Mouse (Mus musculus): ENCODE results near the gene Syn2. TPM values are rescaled to one million over a fixed set of nuclear protein-coding genes. Genes with fewer than 3 reads are reported as not detected.
"Not testable (repeated sequence)": the region's sequence is repeated elsewhere in the genome, so short reads cannot be mapped to it uniquely, and the experiment has no call there.

The Syn2 gene
- polyA plus RNA-seq, 1 experiment from 2014 or later: 8.0 TPM

DNA sequence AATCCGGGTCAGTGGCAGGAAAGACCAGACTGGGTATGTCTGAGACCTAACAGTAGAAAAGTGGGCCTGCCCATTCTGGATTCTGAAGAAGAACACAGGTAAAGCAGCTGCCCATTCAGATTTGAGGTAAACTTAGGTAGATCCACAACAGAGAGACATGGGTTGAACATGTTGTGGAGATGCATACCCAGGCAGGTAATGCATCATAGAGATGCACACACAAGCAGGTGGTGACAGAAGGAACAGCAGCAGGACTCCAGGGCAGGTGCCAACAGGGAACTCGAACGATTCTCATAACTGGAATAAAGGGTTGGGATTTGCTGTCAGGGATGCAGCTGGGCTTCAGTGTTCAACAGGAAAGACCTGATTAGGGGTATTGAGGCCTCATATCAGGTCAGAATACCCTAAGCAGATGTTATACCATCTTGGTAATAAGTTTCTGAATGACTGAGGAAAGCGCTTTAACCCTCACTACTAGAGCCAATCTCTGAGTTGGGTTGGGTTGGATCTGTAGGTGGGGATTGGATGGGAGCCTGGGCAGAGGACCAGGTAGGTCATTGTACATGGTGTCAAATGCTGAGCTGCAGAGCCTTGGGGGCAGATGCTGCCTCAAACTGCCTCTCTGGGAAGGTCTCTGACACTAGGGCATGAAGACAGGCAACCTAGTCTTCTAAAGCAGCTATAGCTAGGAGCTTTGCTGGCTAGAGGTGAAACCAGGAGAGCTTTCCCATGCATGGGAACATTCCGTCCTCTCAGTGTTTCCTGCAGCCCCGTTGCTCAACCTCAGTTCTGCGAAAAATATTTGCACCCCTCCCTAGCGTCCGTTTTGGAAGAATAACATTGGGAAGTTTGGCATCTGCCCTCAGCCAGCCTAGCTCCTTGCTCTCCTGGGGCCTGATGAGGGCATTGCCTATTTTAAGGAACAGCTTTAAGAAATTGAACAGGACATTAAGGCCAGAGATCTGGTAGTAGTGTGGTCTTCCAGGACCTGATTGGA is 103.6 kb downstream of the Syn2 start:
- Histone ChIP-seq H3K4me2 (no peak overlapping the region), H3K4me3 (replicated peaks) (no peak overlapping the region), H3K27ac (no peak overlapping the region), H3K9me3 (no peaks in the 10 kb centered on the region), H3K4me1 (no peaks in the 10 kb centered on the region), H3K36me3 (replicated peaks) (no peaks in the 10 kb centered on the region), H3K9ac (no peak overlapping the region), H3K27me3 (no peaks in the 10 kb centered on the region)
- 88% methylated on average over 9 of the region's 9 CpGs for WGBS
- ATAC-seq (ENCODE audit: low FRiP score): no peak

DNA sequence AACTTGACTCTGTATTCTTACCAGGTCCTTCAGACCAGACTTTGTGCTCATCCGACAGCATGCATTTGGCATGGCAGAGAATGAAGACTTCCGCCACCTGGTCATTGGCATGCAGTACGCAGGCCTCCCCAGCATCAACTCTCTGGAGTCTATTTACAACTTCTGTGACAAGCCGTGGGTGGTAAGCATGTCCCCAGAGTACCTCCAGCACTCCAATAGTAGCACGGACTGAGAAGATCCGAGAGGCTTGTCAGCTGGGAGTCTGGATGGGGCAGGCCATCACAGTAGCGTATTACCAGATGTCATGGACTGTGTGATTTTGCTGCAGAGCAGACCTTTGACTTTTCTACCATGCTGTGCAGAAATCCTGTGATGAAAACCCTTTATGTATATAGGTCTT is 104.6 kb downstream of the Syn2 start:
- H3K27me3 ChIP-seq: no peaks in the 10 kb centered on the region
- H3K9me3 ChIP-seq: no peaks in the 10 kb centered on the region
- no peaks in the 10 kb centered on the region for H3K4me1 ChIP-seq
- no peak overlapping the region for H3K4me2 ChIP-seq
- H3K27ac ChIP-seq: no peak overlapping the region
- ATAC-seq (ENCODE audit: low FRiP score): no peak
- WGBS: 89% methylated on average over 7 of the region's 7 CpGs
- no peak overlapping the region for H3K4me3 ChIP-seq (replicated peaks)
- H3K36me3 ChIP-seq (replicated peaks): no peaks in the 10 kb centered on the region
- H3K9ac ChIP-seq: no peak overlapping the region

DNA sequence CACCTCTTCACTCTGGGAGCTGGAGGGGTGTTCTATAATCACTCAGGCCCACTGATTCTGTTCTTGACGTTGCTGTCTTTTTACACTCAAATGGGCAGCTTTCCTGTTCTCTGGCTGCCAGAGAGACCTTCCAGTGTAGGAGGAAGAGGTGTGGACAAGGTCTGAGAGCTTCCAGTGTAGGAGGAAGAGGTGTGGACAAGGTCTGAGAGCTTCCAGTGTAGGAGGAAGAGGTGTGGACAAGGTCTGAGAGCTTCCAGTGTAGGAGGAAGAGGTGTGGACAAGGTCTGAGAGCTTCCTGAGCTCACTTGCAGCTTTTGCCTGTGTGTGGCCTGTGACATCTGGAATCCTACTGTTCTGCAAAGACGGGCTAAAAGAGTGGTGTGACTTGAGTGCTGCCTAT is 105.7 kb downstream of the Syn2 start:
- not testable (repeated sequence) for H3K4me3 ChIP-seq (replicated peaks); H3K27ac ChIP-seq; H3K27me3 ChIP-seq; H3K9me3 ChIP-seq; H3K4me1 ChIP-seq; H3K4me2 ChIP-seq; ATAC-seq (ENCODE audit: low FRiP score); H3K36me3 ChIP-seq (replicated peaks); H3K9ac ChIP-seq
- WGBS: 66% methylated on average over 2 of the region's 2 CpGs

DNA sequence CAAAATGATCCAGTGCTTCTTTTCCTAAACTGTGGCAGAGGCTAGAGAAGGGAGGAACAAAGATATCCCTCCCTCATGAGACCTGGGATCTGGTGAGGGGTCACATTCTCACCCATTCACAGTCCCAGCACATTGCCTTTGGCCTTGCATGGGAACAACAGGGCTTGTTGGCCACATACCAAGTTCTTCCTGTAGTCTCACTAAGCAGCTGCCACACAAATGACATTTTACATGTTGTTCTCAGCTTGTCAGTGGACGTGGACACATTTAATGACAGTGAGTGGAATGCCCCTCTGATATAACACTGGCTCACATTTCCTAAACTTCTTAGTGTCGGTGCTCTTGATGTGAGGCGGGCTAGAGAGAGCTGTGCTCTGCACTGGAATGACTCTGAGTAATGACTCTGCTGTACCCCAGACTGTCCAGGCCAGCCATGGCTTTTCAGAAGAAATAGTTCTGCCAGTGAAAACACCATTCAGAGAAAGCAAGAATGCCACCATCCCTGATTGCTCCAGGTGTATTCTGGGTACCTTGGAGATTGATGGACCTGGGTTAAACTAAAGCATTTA is 106.5 kb downstream of the Syn2 start:
- Histone ChIP-seq H3K36me3 (replicated peaks) (no peaks in the 10 kb centered on the region), H3K4me1 (no peaks in the 10 kb centered on the region), H3K4me2 (no peak overlapping the region), H3K27ac (no peak overlapping the region), H3K27me3 (no peaks in the 10 kb centered on the region), H3K9me3 (no peaks in the 10 kb centered on the region), H3K4me3 (replicated peaks) (no peak overlapping the region), H3K9ac (no peak overlapping the region)
- no peak for ATAC-seq (ENCODE audit: low FRiP score)
- WGBS: 80% methylated on average over 3 of the region's 3 CpGs

DNA sequence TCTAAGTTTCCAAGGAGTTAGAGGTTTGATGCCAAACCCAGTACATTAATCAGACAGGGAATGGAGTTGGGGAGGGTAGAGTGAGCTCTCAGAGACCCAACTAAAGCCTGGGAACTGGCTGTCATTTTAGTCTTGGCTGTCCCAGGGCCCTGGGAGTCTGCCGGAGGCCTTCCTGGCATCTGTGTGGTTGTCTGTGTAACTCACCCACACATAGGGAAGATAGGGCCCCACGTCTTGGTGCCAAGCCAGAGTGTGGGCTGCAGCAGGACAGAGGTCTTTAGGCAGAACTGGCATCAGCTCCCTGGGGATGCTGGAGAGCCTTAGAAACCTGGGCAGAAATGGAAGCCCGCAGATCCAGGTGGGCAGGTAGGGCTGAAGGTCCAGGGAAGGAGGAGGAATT is 107.2 kb downstream of the Syn2 start:
- no peaks in the 10 kb centered on the region for H3K27me3 ChIP-seq
- no peak for ATAC-seq (ENCODE audit: low FRiP score)
- no peak overlapping the region for H3K9ac ChIP-seq
- H3K36me3 ChIP-seq (replicated peaks): no peaks in the 10 kb centered on the region
- no peak overlapping the region for H3K4me2 ChIP-seq
- H3K27ac ChIP-seq: no peak overlapping the region
- H3K4me3 ChIP-seq (replicated peaks): no peak overlapping the region
- WGBS: 97% methylated on average over 3 of the region's 3 CpGs
- no peaks in the 10 kb centered on the region for H3K9me3 ChIP-seq
- no peaks in the 10 kb centered on the region for H3K4me1 ChIP-seq

DNA sequence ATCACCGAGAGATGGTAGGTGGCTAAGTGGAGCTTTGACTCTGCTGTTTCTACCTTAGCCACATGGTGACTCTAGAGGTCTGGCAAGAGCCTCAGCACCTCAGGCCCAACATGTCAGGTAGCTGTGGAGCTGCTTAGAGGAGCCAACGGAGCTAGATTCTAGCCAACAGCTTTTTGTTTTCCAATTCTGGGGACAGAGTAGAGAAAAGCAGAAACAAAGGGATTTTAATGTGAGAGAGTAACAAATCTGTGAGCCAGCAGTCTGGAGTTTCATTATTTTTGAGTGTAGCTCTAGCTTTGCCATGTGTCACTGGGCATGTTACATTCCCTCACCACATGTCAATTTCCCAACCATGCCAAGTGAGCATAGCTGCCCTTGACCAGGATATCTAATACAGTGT is 109.5 kb downstream of the Syn2 start:
- Histone ChIP-seq H3K27me3 (no peaks in the 10 kb centered on the region), H3K9me3 (no peaks in the 10 kb centered on the region), H3K4me1 (peaks cover 4% of the 10 kb centered on the region; the same call in 1 of the 2 replicates), H3K4me2 (no peak overlapping the region), H3K4me3 (replicated peaks) (no peak overlapping the region), H3K36me3 (replicated peaks) (no peaks in the 10 kb centered on the region), H3K27ac (no peak overlapping the region), H3K9ac (no peak overlapping the region)
- 74% methylated on average over 2 of the region's 2 CpGs for WGBS
- no peak for ATAC-seq (ENCODE audit: low FRiP score)

DNA sequence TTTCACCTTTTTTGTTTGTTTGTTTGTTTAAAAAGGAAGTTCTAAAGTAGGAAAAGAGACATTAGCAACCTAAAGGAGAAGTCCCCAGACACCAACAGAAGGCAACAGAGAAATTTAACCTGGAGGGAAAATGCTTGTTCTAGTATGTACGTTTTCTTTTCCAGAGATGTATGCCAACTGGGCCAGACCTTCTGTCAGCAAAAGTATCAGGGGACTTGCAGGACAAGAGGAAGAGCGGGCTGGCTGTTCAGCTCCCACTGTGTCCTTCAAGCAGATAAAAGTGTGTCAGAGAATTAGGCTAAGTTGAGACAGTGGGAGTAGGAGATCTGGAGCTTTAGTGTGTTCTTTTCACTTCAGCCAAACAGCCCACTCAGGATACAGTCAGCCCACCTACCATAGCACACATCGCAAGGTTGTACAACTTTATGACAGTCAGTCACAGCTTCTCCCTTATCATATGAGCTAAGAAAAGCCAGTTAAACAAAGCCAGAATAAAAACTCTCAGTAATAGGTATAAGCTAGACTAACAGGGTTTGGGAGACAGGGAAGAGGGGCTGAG is 110.9 kb downstream of the Syn2 start:
- WGBS: 90% methylated on average over 3 of the region's 3 CpGs
- Histone ChIP-seq H3K27ac (no peak overlapping the region), H3K4me3 (replicated peaks) (no peak overlapping the region), H3K36me3 (replicated peaks) (no peaks in the 10 kb centered on the region), H3K4me1 (peaks cover 4% of the 10 kb centered on the region; the same call in 1 of the 2 replicates), H3K9ac (no peak overlapping the region), H3K9me3 (no peaks in the 10 kb centered on the region), H3K4me2 (no peak overlapping the region), H3K27me3 (0 out of 2 replicates have a peak, but pooled peaks cover 3% of the 10 kb centered on the region)
- ATAC-seq (ENCODE audit: low FRiP score): no peak

DNA sequence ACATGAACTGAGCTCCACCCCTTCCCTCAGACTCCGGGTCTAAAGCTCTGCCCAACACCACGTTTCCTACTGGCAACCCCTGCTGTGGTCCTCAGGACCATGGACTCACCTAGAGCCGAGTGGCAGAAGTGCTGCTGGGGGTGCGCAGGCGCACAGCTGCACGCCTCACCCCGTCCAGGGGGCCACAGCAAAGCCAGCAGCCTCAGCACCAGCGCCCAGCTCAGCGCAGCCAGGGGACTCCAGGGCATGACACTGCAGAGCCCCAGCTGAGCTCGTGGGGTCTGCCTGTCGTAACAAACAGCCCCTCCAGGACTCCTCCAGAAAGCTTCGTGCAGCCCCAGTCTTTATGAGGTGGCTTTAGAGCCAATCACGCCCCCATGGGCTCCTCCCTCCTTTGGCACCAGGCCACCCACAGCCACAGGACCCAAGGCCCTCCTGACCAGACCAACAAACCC is 116.9 kb downstream of the Syn2 start:
- H3K9ac ChIP-seq: no peak overlapping the region
- no peak overlapping the region; the same call in 1 of the 2 replicates for H3K4me3 ChIP-seq (replicated peaks)
- H3K27ac ChIP-seq: no peak overlapping the region
- H3K27me3 ChIP-seq: peaks cover 7% of the 10 kb centered on the region; the same call in 1 of the 2 replicates
- ATAC-seq (ENCODE audit: low FRiP score): no peak
- no peaks in the 10 kb centered on the region for H3K36me3 ChIP-seq (replicated peaks)
- 3% methylated on average over 13 of the region's 13 CpGs for WGBS
- H3K4me2 ChIP-seq: peak overlapping the region; percentile 41
- H3K4me1 ChIP-seq: peaks cover 19% of the 10 kb centered on the region
- H3K9me3 ChIP-seq: no peaks in the 10 kb centered on the region

DNA sequence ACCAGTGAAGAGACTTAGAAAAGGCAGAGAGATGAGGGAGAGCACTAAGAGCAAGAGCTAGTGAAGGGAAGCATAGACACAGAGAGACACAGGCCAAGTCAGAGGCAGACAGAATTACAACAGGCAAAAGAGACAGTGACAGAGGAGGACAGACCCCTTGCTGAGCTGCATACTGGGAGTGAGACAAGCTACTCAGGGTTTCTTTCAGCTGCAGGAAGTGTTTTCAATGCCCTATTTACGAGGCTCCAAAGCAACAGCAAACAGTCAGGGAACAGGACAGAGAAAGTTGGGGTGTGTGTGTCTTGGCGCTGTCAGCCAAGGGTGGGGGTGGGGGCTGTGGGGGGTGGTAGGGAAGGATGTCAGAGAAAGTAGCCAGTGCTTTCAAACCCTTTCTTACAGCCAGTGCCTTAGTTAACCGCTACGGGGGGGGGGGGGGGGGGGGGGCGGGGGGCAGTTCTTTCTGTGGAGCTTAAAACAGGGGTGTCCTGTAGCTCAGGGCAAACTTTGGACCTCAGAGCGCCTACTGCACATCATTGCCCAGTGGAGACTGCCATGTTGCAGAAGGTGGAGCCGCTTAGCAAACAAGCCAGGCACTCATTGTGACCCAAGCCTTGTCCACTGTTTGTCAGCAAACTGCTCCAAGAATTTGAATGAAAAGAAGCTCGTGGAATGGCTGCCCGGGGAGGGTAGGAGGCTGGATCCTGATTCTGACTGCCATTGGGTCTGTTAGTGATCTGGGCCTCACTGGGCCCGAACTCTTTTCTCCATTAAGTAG is 117.6 kb downstream of the Syn2 start, which contains the start of gene Timp4:
Gene Timp4 (minus strand): TSS at position 107 of the 775 bp plus-strand sequence.
- ATAC-seq (ENCODE audit: low FRiP score): no peak
- 20% methylated on average over 7 of the region's 10 CpGs for WGBS
- Histone ChIP-seq H3K4me3 (replicated peaks) (no peak within 1 kb of the TSS; the same call in 1 of the 2 replicates), H3K4me2 (peak within 1 kb of the TSS; percentile 41), H3K27me3 (peaks cover 7% of the 10 kb centered on the region; the same call in 1 of the 2 replicates), H3K36me3 (replicated peaks) (no peaks in the 10 kb centered on the region), H3K27ac (no peak within 1 kb of the TSS), H3K9ac (no peak within 1 kb of the TSS), H3K9me3 (no peaks in the 10 kb centered on the region), H3K4me1 (peaks cover 19% of the 10 kb centered on the region)

DNA sequence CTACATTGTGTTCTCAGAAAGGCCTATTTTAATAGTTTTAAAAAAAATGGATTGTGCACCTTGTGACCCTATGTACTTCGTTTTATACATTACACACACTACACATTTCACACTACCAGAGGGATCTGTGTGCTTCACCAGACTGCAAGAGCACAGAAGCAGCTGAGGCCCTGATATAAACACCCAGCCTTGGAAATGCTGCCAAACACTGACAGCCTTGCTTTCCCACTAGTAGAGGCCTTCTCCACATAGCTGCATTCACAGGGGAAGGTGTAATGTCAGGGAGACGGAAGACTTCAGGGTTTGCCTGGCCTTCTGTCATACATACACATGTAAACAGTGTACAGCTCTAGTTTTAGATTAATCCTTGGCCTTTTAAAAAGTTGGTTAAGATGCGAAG is 120.5 kb downstream of the Syn2 start:
- H3K4me1 ChIP-seq: peaks cover 14% of the 10 kb centered on the region
- no peak overlapping the region for H3K4me3 ChIP-seq (replicated peaks)
- H3K4me2 ChIP-seq: no peak overlapping the region
- H3K27ac ChIP-seq: no peak overlapping the region
- no peak for ATAC-seq (ENCODE audit: low FRiP score)
- 87% methylated on average over 3 of the region's 3 CpGs for WGBS
- no peaks in the 10 kb centered on the region for H3K9me3 ChIP-seq
- no peak overlapping the region for H3K9ac ChIP-seq
- H3K27me3 ChIP-seq: peaks cover 5% of the 10 kb centered on the region; the same call in 1 of the 2 replicates
- no peaks in the 10 kb centered on the region for H3K36me3 ChIP-seq (replicated peaks)

DNA sequence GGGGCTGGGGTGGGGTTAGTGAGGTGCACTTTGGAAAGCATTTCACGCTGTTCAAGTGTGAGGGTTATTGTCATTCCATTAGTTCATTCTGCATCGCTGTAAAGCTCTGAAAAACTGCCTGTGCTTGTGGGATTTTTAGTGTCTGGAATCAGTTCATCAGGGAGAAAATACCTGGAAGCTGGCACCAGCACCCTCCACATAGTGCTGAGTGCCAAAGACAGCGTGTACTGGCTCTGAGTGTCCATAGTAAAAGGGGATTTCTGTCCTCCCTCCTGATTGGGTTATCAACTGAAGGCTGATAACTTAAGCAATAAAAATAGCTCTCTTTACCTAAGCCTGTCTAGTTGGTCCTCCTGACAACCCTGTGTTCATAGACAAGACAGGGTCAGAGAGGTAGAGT is 125.8 kb downstream of the Syn2 start:
- WGBS: 92% methylated on average over 3 of the region's 3 CpGs
- H3K4me2 ChIP-seq: no peak overlapping the region
- no peaks in the 10 kb centered on the region for H3K4me1 ChIP-seq
- no peak for ATAC-seq (ENCODE audit: low FRiP score)
- no peak overlapping the region for H3K27ac ChIP-seq
- H3K27me3 ChIP-seq: peaks cover 3% of the 10 kb centered on the region; the same call in 1 of the 2 replicates
- no peaks in the 10 kb centered on the region for H3K9me3 ChIP-seq
- no peak overlapping the region for H3K9ac ChIP-seq
- no peaks in the 10 kb centered on the region for H3K36me3 ChIP-seq (replicated peaks)
- no peak overlapping the region for H3K4me3 ChIP-seq (replicated peaks)

DNA sequence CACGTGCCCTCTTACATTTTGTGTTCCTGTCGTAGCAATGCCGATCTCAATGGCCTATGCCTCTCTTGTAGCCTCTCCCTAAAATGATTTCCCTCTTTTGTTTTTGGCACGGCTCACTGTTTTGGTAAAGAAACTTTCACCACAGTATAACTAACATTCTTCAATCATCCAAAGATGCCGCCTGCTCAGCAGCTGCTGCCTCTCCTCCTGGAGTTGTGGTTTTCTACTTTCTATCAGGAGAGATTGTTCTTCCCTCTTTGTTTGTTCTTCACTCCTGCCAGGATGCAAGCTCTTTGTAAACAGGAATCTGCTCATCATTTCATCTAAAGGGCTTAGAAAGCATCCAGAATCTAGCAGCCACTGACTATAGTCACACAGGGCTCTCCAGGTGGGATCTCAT is 132.1 kb downstream of the Syn2 start:
- Histone ChIP-seq H3K9ac (no peak overlapping the region), H3K27me3 (peaks cover 3% of the 10 kb centered on the region; the same call in 1 of the 2 replicates), H3K27ac (no peak overlapping the region), H3K4me3 (replicated peaks) (no peak overlapping the region), H3K9me3 (no peaks in the 10 kb centered on the region), H3K36me3 (replicated peaks) (no peaks in the 10 kb centered on the region), H3K4me2 (no peak overlapping the region), H3K4me1 (peaks cover 7% of the 10 kb centered on the region)
- 91% methylated on average over 5 of the region's 5 CpGs for WGBS
- no peak for ATAC-seq (ENCODE audit: low FRiP score)
